Mouse (Mus musculus): Measurements from ENCODE around the gene Tm4sf4.

Tm4sf4 gene

DNA sequence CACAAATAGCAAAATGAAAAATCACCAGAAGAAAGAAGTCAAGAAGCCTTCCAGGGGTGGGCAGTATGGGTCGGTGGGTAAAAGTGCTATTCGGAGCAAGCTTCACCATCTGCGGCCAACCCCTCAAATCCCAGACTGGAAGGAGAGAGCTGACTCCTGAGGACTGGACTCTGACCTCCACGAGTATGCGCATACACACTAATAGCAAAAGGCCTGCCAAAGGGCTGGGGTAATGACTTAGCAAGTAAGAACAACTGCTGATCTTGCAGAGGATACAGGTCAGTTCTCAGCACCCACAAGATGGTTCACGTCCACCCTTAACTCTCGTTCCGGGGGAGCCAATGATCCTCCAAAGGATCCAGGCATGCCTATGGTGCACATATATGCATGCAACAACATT is 49.3 kb downstream of the Tm4sf4 start:
- no peak for DNase-seq (ENCODE audit: low spot score)

DNA sequence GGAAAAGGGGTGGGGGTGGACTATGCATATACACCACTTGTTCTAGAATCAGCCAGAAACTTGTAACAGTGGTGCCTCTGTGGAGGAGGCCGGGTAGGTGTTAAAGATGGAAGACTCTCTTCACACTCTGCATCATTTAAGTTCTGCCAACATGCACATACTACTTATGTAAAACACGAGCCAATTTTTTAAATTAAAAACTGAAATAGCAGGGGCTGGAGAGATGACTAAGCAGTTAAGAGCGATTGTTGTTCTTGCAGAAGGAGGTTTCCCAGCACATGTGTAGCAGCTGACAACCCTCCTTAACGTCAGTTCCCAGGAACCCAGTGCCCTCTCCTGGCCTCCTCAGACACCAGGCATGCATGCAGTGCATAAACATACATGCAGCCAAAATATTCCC is 55.5 kb downstream of the Tm4sf4 start:
- DNase-seq (ENCODE audit: low spot score): no peak

DNA sequence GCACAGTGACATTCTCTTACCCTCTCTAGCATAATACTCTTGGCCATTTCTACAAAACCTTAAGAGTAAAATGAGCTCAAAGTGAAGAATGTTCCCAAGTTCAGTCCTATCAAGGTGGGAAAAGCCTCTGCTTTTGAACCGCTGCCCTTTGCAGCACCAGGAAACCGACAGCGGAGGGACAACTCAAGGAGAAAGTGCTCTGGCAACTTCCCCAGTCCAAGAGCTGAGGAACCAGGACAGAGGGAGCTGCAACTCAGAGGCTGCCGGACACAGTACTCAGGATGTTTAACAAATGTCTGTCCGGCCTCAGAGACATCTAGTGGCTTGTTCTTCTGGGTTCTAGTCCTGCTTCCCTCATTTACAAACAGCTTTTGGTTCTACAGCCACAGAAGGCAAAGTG is 56.9 kb downstream of the Tm4sf4 start:
- DNase-seq (ENCODE audit: low spot score): no peak

DNA sequence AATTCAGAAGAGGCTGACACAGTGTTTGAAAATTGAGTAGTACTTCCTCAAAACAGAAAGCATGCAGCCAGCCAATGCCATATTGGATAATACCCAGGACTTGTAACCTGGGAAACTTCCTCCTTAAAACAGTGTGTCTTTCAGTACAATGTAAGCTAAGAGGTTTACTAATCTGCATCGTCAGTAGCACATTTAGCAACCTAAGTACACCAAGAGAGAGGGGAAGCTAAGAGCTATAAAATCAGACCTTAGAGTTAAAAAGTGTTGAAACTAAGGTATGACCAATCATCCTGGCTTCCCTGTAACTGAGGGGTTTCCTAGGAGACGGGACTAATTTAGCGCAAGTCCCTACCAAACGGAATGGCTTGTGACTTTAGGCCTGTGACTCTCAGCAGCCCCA is 61.0 kb downstream of the Tm4sf4 start:
- DNase-seq (ENCODE audit: low spot score): no peak

DNA sequence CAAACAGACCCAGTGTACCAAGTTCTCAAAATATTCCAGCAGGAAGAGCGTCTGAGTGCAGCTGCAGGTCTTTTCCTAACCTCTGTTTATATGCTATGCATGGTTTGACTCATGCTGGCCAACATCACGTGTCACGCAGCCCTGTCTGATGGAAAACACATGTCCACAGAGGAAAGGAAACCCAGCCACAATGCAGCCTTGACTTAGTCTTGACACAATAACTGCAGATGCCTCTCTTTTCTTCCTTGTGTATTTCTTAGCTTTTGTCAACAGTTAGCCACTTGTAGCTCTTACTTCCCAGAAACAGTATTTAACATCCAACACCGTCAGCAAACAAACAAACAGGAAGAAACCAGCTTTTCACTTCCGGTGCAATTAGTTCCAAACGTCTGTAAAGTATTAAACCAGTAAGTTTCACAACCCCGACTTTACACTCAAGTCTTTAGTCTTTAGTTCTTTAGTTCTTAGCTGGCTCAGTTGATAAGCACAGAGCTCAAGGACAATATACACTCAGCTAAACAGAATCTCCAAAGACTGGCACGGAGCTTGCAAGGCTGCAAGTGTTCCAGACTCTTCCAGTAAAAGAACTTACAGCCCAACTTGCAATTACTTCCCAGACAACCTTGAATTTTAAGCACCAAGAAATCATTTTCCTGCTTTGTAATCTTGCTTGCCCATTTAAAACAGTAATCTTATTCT is 62.5 kb downstream of the Tm4sf4 start:
- peak; percentile 77 for DNase-seq (ENCODE audit: low spot score)

All from embryo, embryonic 10.5 days (tissue).